In genomic region chr6:140300470-140301145, GRCm38 (mm10) we compare ENCODE assay signal across 8 mouse cellular contexts.
DNase-seq lines count a peak whose midpoint lies in the region; ATAC-seq and TF ChIP-seq lines count a peak whose summit lies in the region.

No protein-coding gene starts in this region.

- H3K9me3 ChIP-seq in neural tube, embryonic 13.5 days = no peaks in the 10 kb centered on the region

- H3K27me3 ChIP-seq in neural tube, embryonic 13.5 days = no peaks in the 10 kb centered on the region

- peak; percentile 56 for DNase-seq in left cerebral cortex, postnatal 4 days
- DNase-seq in left cerebral cortex, adult 8-10 months (ENCODE audit: low spot score in 2 of 2) = no peak
- peak; percentile 71 for DNase-seq in brain, embryonic 14.5 days (ENCODE audit: low read depth)
- peak; percentile 50 to 69 for DNase-seq in heart, postnatal 36 days
- peak; percentile 95 to 96 for DNase-seq in kidney, postnatal 36 days
- no peak for DNase-seq in thymus, postnatal 0 days (ENCODE audit: low spot score)
- no peak for DNase-seq in thymus, postnatal 10 days (ENCODE audit: low spot score in 2 of 2)

- 30% methylated on average over 7 of the region's 7 CpGs for WGBS in neural tube, embryonic 13.5 days

- TF ChIP-seq POLR2A in brain, embryonic 14.5 days (IDR thresholded peaks at IDR 0.05; ENCODE audit: borderline replicate concordance, extremely low read depth, insufficient read depth, insufficient read length, poor library complexity, severe bottlenecking) = no peak

- peak overlapping the region; percentile 59; the same call in 1 of the 2 replicates for H3K27ac ChIP-seq in neural tube, embryonic 13.5 days (replicated peaks)

- H3K4me1 ChIP-seq in neural tube, embryonic 13.5 days (replicated peaks) = peaks cover 28% of the 10 kb centered on the region

- ATAC-seq in neural tube, embryonic 13.5 days (ENCODE audit: low read depth) = peak; percentile 65

- H3K36me3 ChIP-seq in neural tube, embryonic 13.5 days = no peaks in the 10 kb centered on the region

- H3K4me3 ChIP-seq in neural tube, embryonic 13.5 days = no peak overlapping the region

- no peak for TF ChIP-seq CTCF in brain, embryonic 14.5 days (IDR thresholded peaks at IDR 0.05; ENCODE audit: borderline replicate concordance, extremely low read depth, insufficient read depth, insufficient read length)

- intact Hi-C loops in left cerebral cortex, postnatal 4 days (cut with DNase I) = no loop called here
- intact Hi-C loops in heart, postnatal 36 days (cut with DNase I) = no loop called here

- no peak overlapping the region for H3K4me2 ChIP-seq in neural tube, embryonic 13.5 days

- no peak overlapping the region for H3K9ac ChIP-seq in neural tube, embryonic 13.5 days

Comparison
In these comparisons a context has a peak if more than half of its experiments do, and no peak if none do; other contexts are left out.
1. DNase-seq: peak in left cerebral cortex, postnatal 4 days (single experiment), brain, embryonic 14.5 days (single experiment), heart, postnatal 36 days (2 of 2) and kidney, postnatal 36 days (2 of 2); none in left cerebral cortex, adult 8-10 months (0 of 2), thymus, postnatal 0 days (single experiment) and thymus, postnatal 10 days (0 of 2).